Mouse (Mus musculus): ENCODE measurements at regions not wholly inside any gene's neighbourhood (a gene's known extent, or its start where the extent isn't known, plus 50 kb on each side); places are given as distances from the start of the nearest gene placed in this dataset.

DNA sequence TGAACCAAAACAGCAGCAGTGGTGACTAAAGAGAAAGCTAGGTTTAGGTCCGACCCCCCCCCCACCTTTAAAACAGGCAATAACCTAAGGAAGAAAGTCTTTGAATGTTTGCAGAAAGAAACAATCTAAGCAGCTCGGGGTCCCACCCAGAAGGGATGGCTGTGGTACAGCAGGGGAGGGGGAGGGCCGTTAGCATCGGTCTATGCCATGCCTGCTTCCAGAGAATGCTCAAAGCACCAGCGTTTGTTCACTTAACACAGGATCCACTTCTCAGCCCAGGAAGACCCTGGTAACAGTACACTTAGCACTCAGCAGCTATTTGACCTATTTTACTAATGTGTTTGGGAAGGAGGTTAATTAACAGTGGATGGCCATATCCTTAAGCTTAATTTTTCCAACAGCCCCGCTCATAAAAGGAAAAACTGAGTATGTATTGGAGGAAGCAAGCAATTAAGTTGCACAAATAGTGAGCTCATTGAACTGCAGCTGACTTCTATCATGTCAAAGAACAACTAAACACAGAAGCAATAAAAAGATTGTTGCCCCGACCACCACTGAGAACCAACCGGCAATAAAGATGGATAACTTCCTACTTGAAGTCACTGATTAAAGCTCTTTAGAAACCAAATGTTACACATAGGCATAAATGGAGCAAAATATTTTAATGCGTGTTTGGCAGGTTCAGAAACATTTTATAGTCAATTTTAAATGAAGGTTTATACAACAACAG, 176.4 kb upstream of the Bmp4 start:
- 10% methylated on average over 9 of the region's 9 CpGs for WGBS
- Histone ChIP-seq H3K9me3 (no peaks in the 10 kb centered on the region), H3K4me2 (no peak overlapping the region), H3K36me3 (no peaks in the 10 kb centered on the region), H3K4me1 (replicated peaks) (peaks cover 32% of the 10 kb centered on the region), H3K4me3 (replicated peaks) (no peak overlapping the region), H3K27ac (no peak overlapping the region), H3K27me3 (peaks cover 26% of the 10 kb centered on the region), H3K9ac (replicated peaks) (no peak overlapping the region)
- ATAC-seq (ENCODE audit: insufficient number of reproducible peaks, insufficient read depth, low FRiP score, low TSS enrichment, low read depth), result peak; percentile 68

DNA sequence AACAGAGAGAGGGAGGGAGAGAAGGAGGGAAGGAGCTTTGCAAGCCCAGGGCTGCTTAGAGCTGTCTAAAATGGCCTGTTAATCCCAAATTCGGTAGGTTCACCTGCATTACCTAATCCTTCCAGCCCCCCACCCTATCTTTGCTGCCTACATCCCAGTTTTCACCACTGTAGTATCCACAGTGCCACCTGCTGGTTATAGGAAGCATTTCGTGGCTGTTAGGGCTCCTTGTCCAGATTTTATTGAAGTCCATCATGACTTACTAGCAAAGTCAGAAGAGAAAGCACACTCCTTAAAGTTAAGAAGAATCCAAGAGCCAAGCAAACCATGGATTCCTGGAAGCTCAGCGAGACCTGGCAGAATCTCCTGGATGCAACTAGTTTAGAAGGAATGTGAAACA, 174.5 kb upstream of the Bmp4 start:
- Histone ChIP-seq H3K9ac (replicated peaks) (no peak overlapping the region), H3K27me3 (peaks cover 28% of the 10 kb centered on the region), H3K36me3 (no peaks in the 10 kb centered on the region), H3K4me1 (replicated peaks) (peaks cover 29% of the 10 kb centered on the region), H3K4me3 (replicated peaks) (no peak overlapping the region), H3K27ac (no peak overlapping the region), H3K4me2 (no peak overlapping the region), H3K9me3 (no peaks in the 10 kb centered on the region)
- WGBS, result 21% methylated on average over 3 of the region's 3 CpGs
- no peak for ATAC-seq (ENCODE audit: insufficient number of reproducible peaks, insufficient read depth, low FRiP score, low TSS enrichment, low read depth)

DNA sequence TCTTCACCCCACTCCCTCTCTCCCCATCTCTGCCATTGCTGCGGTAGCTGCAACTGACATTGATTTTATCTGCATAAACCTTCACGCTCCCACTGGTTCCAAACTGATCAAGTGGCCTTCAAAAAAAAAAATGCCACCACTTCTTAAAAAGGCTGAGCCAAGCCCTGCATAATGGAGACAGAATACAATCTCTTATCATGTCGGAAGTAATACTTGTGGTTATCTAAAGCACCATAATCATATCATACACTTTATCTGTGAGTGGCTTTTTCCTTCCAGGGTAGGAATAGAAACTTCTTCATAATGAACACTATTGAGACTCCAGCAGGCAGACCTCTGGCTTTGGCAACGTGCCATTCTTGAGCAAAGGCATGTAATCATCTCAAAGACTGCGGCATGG, 171.5 kb upstream of the Bmp4 start:
- H3K9ac ChIP-seq (replicated peaks), result no peak overlapping the region
- H3K36me3 ChIP-seq, result no peaks in the 10 kb centered on the region
- no peak for ATAC-seq (ENCODE audit: insufficient number of reproducible peaks, insufficient read depth, low FRiP score, low TSS enrichment, low read depth)
- H3K9me3 ChIP-seq, result no peaks in the 10 kb centered on the region
- no peak overlapping the region for H3K4me2 ChIP-seq
- no peak overlapping the region for H3K4me3 ChIP-seq (replicated peaks)
- peaks cover 14% of the 10 kb centered on the region for H3K4me1 ChIP-seq (replicated peaks)
- peaks cover 12% of the 10 kb centered on the region; the same call in 1 of the 2 replicates for H3K27me3 ChIP-seq
- WGBS, result 90% methylated on average over 5 of the region's 5 CpGs
- H3K27ac ChIP-seq, result no peak overlapping the region

DNA sequence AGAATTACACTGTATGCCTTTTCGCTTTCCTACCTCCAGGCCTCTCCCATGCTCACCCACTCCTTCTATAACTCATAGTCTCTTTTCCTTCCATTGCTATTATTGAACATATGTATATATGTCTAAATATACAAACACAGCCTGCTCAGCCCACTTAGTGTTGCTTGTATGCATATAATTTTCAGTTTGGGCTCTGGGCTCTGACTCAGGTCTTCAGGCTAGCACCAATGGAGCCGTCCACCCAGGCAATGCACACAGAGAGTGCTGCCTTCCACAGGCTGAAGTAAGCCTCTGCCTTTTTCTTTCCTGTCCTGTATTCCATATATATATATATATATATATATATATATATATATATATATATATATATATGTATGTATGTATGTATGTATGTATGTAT, 162.8 kb upstream of the Bmp4 start:
- Histone ChIP-seq H3K9me3 (no peaks in the 10 kb centered on the region), H3K36me3 (no peaks in the 10 kb centered on the region), H3K27me3 (no peaks in the 10 kb centered on the region), H3K4me1 (replicated peaks) (no peaks in the 10 kb centered on the region), H3K27ac (no peak overlapping the region), H3K9ac (replicated peaks) (no peak overlapping the region), H3K4me2 (no peak overlapping the region), H3K4me3 (replicated peaks) (no peak overlapping the region)
- ATAC-seq (ENCODE audit: insufficient number of reproducible peaks, insufficient read depth, low FRiP score, low TSS enrichment, low read depth), result no peak
- 96% methylated on average over 2 of the region's 2 CpGs for WGBS

DNA sequence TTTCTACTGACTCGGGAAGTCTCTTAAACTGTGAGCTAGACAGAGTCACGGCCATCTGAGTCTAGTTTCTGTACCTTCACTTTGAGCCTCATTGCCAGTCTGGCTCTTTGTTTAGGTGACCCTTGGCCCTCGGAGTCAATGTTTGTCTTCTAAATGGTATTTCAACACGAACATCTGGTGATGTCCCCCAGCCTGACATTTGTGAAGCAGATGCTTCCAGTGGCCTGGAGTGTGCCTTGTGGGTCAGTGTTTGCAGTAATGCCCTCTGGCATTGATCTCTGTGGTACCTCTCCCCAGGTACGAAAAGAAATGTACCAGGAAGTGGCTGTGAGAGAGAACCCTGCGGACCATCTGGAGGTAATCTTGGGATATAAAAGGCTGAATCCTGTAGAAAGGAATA, 155.7 kb upstream of the Bmp4 start:
- no peaks in the 10 kb centered on the region for H3K36me3 ChIP-seq
- H3K4me3 ChIP-seq (replicated peaks), result no peak overlapping the region
- H3K4me2 ChIP-seq, result no peak overlapping the region
- H3K27me3 ChIP-seq, result no peaks in the 10 kb centered on the region
- H3K9me3 ChIP-seq, result peaks cover 8% of the 10 kb centered on the region; the same call in 1 of the 2 replicates
- no peak overlapping the region for H3K9ac ChIP-seq (replicated peaks)
- no peaks in the 10 kb centered on the region for H3K4me1 ChIP-seq (replicated peaks)
- ATAC-seq (ENCODE audit: insufficient number of reproducible peaks, insufficient read depth, low FRiP score, low TSS enrichment, low read depth), result no peak
- WGBS, result 39% methylated on average over 6 of the region's 6 CpGs
- no peak overlapping the region for H3K27ac ChIP-seq

DNA sequence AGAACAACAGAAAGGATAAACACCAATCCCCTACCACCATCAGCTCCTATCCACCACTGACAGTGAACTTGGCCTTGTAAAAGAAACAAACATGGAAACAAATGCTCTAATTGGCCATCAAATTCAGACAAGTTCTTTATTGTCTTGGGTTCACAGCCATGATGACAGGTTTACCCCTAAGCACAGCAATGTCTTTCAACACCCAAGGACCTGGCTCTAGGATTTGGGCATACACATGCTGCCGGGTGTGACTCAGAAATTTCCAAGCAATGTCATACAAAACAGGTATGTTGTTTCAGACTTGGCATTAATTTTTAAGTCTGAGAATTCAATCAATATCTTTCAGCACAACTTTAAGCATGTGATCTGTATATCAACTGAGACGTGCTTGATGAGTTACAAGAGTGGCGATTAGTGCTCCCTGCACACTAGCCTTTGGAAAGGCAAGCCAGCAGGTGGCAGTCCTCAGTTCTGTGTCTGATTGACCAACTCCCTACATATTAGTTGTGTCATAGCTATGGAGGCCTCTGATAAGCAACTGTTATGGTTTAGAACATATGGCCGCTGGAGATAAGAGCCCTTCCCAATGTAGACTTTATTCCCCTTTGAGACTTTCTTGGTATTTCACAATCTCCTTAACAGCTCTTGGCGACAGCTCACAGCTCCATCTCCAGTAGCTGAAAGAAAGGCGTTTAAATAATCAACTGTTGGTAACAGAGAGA, 149.2 kb upstream of the Bmp4 start:
- Histone ChIP-seq H3K4me3 (replicated peaks) (no peak overlapping the region), H3K9ac (replicated peaks) (no peak overlapping the region), H3K9me3 (peaks cover 9% of the 10 kb centered on the region; the same call in 1 of the 2 replicates), H3K4me1 (replicated peaks) (no peaks in the 10 kb centered on the region), H3K27ac (no peak overlapping the region), H3K27me3 (no peaks in the 10 kb centered on the region), H3K4me2 (no peak overlapping the region), H3K36me3 (no peaks in the 10 kb centered on the region)
- 89% methylated on average over 6 of the region's 6 CpGs for WGBS
- no peak for ATAC-seq (ENCODE audit: insufficient number of reproducible peaks, insufficient read depth, low FRiP score, low TSS enrichment, low read depth)

DNA sequence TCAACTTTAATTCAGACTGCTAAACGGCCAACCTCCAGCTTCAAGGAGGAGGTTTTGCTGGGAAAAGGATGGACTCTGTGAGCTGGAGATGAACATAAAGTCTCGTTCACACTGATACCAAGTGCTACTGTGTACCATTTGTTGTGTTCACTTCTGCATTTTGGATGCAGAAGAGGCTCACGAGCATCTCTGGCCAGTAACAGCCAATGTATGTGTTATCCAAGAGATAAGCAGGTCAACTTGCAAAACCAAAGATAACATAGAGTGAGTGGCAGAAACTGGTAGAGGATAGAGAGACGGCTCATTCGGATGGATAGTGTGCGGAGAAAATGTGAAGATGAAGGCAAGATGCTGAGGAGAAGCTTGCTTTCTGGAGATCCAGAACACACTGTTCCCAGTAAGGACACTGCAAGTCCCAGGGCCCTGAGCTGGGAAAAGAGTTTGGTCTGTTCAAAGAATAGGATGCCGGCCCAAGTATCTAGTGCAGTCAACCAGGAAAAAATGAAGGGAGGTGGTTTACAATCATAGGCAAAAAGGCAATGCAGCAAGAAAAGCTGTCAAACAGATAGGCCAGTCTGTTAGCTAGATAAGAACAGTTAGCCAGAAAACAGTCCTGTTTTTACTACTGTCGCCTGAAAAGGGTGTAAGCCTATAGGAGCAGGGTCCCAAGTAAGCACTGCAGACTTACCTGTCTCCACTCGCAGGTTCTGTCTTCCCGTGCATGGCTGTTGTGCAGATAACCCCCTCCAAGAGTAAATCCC, 145.7 kb upstream of the Bmp4 start:
- H3K27ac ChIP-seq, result no peak overlapping the region
- ATAC-seq (ENCODE audit: insufficient number of reproducible peaks, insufficient read depth, low FRiP score, low TSS enrichment, low read depth), result no peak
- no peak overlapping the region for H3K9ac ChIP-seq (replicated peaks)
- H3K36me3 ChIP-seq, result no peaks in the 10 kb centered on the region
- H3K4me2 ChIP-seq, result no peak overlapping the region
- H3K4me1 ChIP-seq (replicated peaks), result no peaks in the 10 kb centered on the region
- no peaks in the 10 kb centered on the region for H3K27me3 ChIP-seq
- H3K9me3 ChIP-seq, result 0 out of 2 replicates have a peak, but pooled peaks cover 5% of the 10 kb centered on the region
- no peak overlapping the region for H3K4me3 ChIP-seq (replicated peaks)
- 85% methylated on average over 10 of the region's 10 CpGs for WGBS

DNA sequence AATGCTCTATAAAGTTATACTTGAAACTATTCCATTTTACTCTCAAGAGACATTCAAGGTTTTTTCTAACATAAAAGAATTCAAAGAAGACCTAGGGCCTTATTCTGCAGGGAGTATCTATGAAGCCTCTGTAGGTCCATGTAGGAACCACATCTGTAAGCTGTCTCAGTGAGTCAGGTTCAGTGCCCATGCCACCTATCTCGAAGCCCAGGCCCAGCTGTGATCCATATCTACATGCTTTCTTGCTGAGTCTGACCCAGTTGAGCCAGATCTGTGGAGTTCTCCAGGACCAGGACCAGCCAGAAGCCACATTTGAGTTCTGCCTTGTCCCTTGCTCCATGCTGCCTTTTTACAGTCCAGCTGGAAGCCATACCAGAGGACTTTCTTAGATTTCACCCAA, 142.2 kb upstream of the Bmp4 start:
- Histone ChIP-seq H3K4me3 (replicated peaks) (no peak overlapping the region), H3K27me3 (no peaks in the 10 kb centered on the region), H3K9me3 (no peaks in the 10 kb centered on the region), H3K4me1 (replicated peaks) (no peaks in the 10 kb centered on the region), H3K9ac (replicated peaks) (no peak overlapping the region), H3K36me3 (no peaks in the 10 kb centered on the region), H3K27ac (no peak overlapping the region), H3K4me2 (no peak overlapping the region)
- no peak for ATAC-seq (ENCODE audit: insufficient number of reproducible peaks, insufficient read depth, low FRiP score, low TSS enrichment, low read depth)
- 54% methylated on average over 1 of the region's 1 CpGs for WGBS

DNA sequence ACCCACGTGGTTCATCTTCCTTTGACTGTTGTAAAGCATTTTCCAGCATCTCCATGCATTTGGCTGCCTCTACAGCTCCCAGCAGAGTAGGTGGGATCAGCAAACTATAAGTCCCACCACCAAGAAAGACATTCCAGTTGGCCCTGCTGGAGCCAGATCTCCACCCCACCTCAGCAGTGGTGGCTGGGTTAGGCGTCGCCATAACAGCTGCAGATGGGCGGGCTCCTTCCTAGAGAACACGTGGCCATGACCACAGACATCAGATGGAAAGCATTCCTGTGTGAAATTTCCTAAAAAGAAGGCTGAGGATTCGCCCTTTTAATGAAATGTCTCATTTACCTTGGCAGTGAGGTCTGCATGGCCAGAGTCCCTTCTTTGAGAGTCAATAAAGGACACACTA, 140.0 kb upstream of the Bmp4 start:
- no peak overlapping the region for H3K4me3 ChIP-seq (replicated peaks)
- no peak for ATAC-seq (ENCODE audit: insufficient number of reproducible peaks, insufficient read depth, low FRiP score, low TSS enrichment, low read depth)
- H3K27me3 ChIP-seq, result no peaks in the 10 kb centered on the region
- H3K27ac ChIP-seq, result no peak overlapping the region
- H3K4me2 ChIP-seq, result no peak overlapping the region
- H3K36me3 ChIP-seq, result no peaks in the 10 kb centered on the region
- 83% methylated on average over 6 of the region's 6 CpGs for WGBS
- no peak overlapping the region for H3K9ac ChIP-seq (replicated peaks)
- H3K9me3 ChIP-seq, result no peaks in the 10 kb centered on the region
- no peaks in the 10 kb centered on the region for H3K4me1 ChIP-seq (replicated peaks)

DNA sequence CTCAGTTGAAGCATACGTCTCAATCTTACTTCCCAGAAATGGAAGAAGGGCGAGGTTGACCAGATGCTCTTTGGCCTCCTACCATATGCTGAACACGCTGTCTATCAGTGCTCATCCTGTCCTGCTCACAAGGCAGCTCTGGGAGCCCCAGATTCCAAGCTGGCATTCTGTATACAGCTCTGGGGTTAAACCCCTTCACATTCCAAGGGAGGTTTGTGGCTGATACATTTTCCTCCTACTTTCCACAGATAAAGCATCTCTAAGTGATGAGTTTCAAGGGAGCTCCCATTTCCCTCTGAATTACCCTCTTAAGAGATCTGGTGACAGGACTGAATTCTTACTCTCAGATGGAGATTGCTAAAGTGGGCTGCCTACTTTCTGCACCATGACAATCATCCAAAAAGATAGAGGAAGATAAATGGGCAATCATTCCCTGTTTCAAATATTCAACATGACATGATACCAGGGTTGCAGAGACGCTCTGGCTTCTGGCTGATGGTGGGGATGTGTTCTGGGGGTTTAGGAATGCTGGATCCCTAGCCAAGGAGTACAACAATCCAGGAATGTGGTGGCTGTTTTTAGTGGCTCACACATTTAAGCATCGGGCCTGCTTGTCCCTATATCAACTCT, 138.7 kb upstream of the Bmp4 start:
- ATAC-seq (ENCODE audit: insufficient number of reproducible peaks, insufficient read depth, low FRiP score, low TSS enrichment, low read depth), result no peak
- H3K27me3 ChIP-seq, result no peaks in the 10 kb centered on the region
- H3K4me3 ChIP-seq (replicated peaks), result no peak overlapping the region
- no peaks in the 10 kb centered on the region for H3K4me1 ChIP-seq (replicated peaks)
- no peak overlapping the region for H3K4me2 ChIP-seq
- H3K36me3 ChIP-seq, result no peaks in the 10 kb centered on the region
- H3K9me3 ChIP-seq, result no peaks in the 10 kb centered on the region
- H3K27ac ChIP-seq, result no peak overlapping the region
- WGBS, result 81% methylated on average over 5 of the region's 5 CpGs
- no peak overlapping the region for H3K9ac ChIP-seq (replicated peaks)

DNA sequence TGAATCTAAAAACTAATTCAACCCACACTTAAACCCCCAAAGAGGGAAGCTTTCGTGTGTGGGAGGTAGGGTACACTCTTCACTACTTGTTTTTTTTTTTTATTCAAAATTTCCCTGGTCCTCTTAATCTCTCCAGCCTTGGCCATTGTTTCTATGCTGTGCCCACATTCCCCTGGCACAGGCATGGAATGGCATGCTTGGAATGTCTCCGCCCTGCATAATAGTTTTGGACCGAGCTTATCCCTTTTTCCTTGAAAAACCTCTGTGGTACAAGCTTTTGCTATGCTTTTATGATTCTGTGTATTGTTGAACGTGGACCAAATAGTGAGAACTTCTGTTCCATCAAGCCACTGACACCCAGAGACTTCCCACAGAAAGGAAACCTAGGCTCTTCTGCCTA, 126.8 kb upstream of the Bmp4 start:
- Histone ChIP-seq H3K9me3 (no peaks in the 10 kb centered on the region), H3K4me1 (replicated peaks) (no peaks in the 10 kb centered on the region), H3K4me2 (no peak overlapping the region), H3K9ac (replicated peaks) (no peak overlapping the region), H3K27ac (no peak overlapping the region), H3K36me3 (no peaks in the 10 kb centered on the region), H3K4me3 (replicated peaks) (no peak overlapping the region), H3K27me3 (no peaks in the 10 kb centered on the region)
- 88% methylated on average over 4 of the region's 4 CpGs for WGBS
- ATAC-seq (ENCODE audit: insufficient number of reproducible peaks, insufficient read depth, low FRiP score, low TSS enrichment, low read depth), result no peak
